Mouse (Mus musculus) small intestine, adult 10 weeks (tissue): ENCODE data around the gene Gabra1. TPM values are rescaled to one million over a fixed set of nuclear protein-coding genes. Genes with fewer than 3 reads are reported as not detected.

Experiments used
- polyA plus RNA-seq: library from polyadenylated mRNA; stranded (reverse); fragments of 350-450 nt; fragmentation: Illumina TruSeq; extraction: RNeasy Lipid Tissue Mini Kit (QIAGEN cat#74804); gene quantifications from one replicate; pipeline ENCODE4 v1.2.3, GENCODE M21; 2014; ENCODE audit warnings: low replicate concordance

Gene Gabra1
- 0.82 TPM for polyA plus RNA-seq

DNA sequence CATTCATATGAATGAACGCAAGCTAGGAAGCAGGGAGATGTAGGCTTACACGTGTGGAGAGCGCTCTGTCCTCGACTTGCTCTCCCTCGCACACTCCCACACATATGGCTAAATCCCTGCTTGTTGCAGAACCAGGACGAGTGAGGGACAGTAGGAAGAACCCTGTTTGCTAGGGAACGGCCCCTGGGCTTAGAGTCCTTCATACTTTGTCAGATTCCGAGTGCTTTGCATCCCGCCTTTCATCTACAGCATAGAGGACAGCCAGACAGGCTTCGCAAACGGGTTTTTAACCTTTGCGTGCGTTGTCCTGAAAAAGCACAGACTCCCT is at the start of gene Gabra1:
Gene Gabra1 (minus strand): TSS at position 106 of the 328 bp plus-strand sequence.

Other genes starting within 250 kb of the Gabra1 start
- gene Gabrg2, start 182.1 kb downstream of the Gabra1 start, polyA plus RNA-seq, result 0.71 TPM
- not detected for gene Gabra6, start 138.1 kb upstream of the Gabra1 start, polyA plus RNA-seq
- gene Gabrb2, start 236.8 kb upstream of the Gabra1 start, polyA plus RNA-seq, result not detected